ENCODE assay signal across 8 mouse cellular contexts in the genomic region with DNA sequence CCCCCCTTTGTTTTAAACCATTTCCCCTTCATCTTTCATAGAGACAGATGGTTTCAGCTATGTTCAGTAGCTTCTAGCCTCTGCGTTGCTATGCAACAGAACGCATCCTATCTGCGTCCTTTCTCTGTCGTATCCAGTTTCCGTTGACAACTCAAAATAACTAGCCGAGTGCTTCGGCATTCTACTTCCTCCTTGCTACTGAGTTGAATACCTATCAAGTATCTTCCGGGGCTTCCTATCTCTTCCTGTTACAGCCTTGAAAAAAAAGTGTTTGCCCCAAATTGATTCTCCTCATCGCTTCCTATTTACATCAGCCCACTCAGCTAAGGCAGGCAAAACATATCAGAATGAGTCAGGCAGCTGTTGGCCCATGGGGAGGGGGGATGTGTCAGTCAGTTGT.
DNase-seq lines count a peak whose midpoint lies in the region; ATAC-seq and TF ChIP-seq lines count a peak whose summit lies in the region.

No protein-coding gene starts in this region.

- no peak overlapping the region for H3K27ac ChIP-seq in neural tube, embryonic 11.5 days (ENCODE audit: low read depth, low read length)
- peak overlapping the region; percentile 91 for H3K27ac ChIP-seq in layer of hippocampus, adult 2 months
- no peak overlapping the region for H3K27ac ChIP-seq in midbrain, postnatal 0 days (ENCODE audit: low read depth, low read length)

- no peak overlapping the region for H3K4me3 ChIP-seq in neural tube, embryonic 11.5 days (ENCODE audit: low read depth, low read length)
- peak overlapping the region; percentile 27 for H3K4me3 ChIP-seq in layer of hippocampus, adult 2 months
- no peak overlapping the region for H3K4me3 ChIP-seq in midbrain, postnatal 0 days (ENCODE audit: low read depth, low read length)

- no peaks in the 10 kb centered on the region for H3K36me3 ChIP-seq in neural tube, embryonic 11.5 days (ENCODE audit: control insufficient read depth, insufficient read depth, low read length)
- no peaks in the 10 kb centered on the region for H3K36me3 ChIP-seq in midbrain, postnatal 0 days (ENCODE audit: insufficient read depth, low read length)

- no peaks in the 10 kb centered on the region for H3K4me1 ChIP-seq in neural tube, embryonic 11.5 days (ENCODE audit: control insufficient read depth, insufficient read depth, low read length)
- H3K4me1 ChIP-seq in midbrain, postnatal 0 days (ENCODE audit: insufficient read depth, low read length), result no peaks in the 10 kb centered on the region

- no peak overlapping the region for H3K4me2 ChIP-seq in neural tube, embryonic 11.5 days (ENCODE audit: low read depth)
- no peak overlapping the region; the same call in 1 of the 2 replicates for H3K4me2 ChIP-seq in midbrain, postnatal 0 days (ENCODE audit: low read depth, low read length, poor library complexity, severe bottlenecking)

- no peaks in the 10 kb centered on the region for H3K9me3 ChIP-seq in neural tube, embryonic 11.5 days (ENCODE audit: control insufficient read depth, low read length)
- no peaks in the 10 kb centered on the region for H3K9me3 ChIP-seq in midbrain, postnatal 0 days (ENCODE audit: low read length)

- no peak overlapping the region for H3K9ac ChIP-seq in neural tube, embryonic 11.5 days (ENCODE audit: low read length)
- H3K9ac ChIP-seq in midbrain, postnatal 0 days (replicated peaks; ENCODE audit: low read length, poor library complexity, severe bottlenecking), result no peak overlapping the region

- no peak for ATAC-seq in neural tube, embryonic 11.5 days (ENCODE audit: insufficient read depth, low FRiP score, low TSS enrichment)
- ATAC-seq in midbrain, postnatal 0 days (ENCODE audit: low FRiP score), result peak; percentile 75; the same call in 1 of the 2 replicates

- H3K27me3 ChIP-seq in neural tube, embryonic 11.5 days (ENCODE audit: control insufficient read depth, insufficient read depth, low read length), result no peaks in the 10 kb centered on the region
- H3K27me3 ChIP-seq in midbrain, postnatal 0 days (ENCODE audit: insufficient read depth, low read length), result no peaks in the 10 kb centered on the region

- peak; percentile 11 to 15 for DNase-seq in cerebellum, postnatal 10 days
- no peak for DNase-seq in cerebellum, adult 8-10 months
- peak; percentile 16 for DNase-seq in neural tube, embryonic 11.5 days (ENCODE audit: low spot score)
- DNase-seq in neural tube, embryonic 10.5 days (ENCODE audit: extremely low spot score, low spot score), result no peak
- DNase-seq in layer of hippocampus, adult 2 months (ENCODE audit: low spot score in 2 of 2), result peak; percentile 57 to 82
- DNase-seq in midbrain, postnatal 0 days (ENCODE audit: low spot score), result peak; percentile 77
- no peak for DNase-seq in gastrocnemius, postnatal 4 days (ENCODE audit: low spot score in 2 of 2)
- no peak for DNase-seq in spleen, postnatal 4 days (ENCODE audit: low spot score in 2 of 2)

- WGBS in neural tube, embryonic 11.5 days, result 60% methylated on average over 9 of the region's 9 CpGs
- WGBS in midbrain, postnatal 0 days, result 24% methylated on average over 9 of the region's 9 CpGs

- TF ChIP-seq CTCF in layer of hippocampus, adult 2 months (conservative IDR thresholded peaks at IDR 0.05), result no peak
- TF ChIP-seq CTCF in midbrain, postnatal 0 days (IDR thresholded peaks at IDR 0.05), result no peak

Comparison
In these comparisons a context has a peak if more than half of its experiments do, and no peak if none do; other contexts are left out.
1. DNase-seq: peak in cerebellum, postnatal 10 days (2 of 2), neural tube, embryonic 11.5 days (single experiment), layer of hippocampus, adult 2 months (2 of 2) and midbrain, postnatal 0 days (single experiment); none in cerebellum, adult 8-10 months (single experiment), neural tube, embryonic 10.5 days (single experiment), gastrocnemius, postnatal 4 days (0 of 2) and spleen, postnatal 4 days (0 of 2).